Mouse (Mus musculus) testis, adult 2 months (tissue): Measurements from ENCODE around the gene Krtap16-1.

ENCODE experiments used
- CTCF ChIP-seq: fragments of 200-500 bp; IDR thresholded peaks from 2 replicates; pipeline ENCODE4 v1.5.1; 2012; ENCODE audit warnings: low read depth, mild to moderate bottlenecking, inconsistent platforms, low read length, moderate library complexity; ENCODE audit not compliant: control insufficient read depth, insufficient read depth, insufficient replicate concordance
- POLR2A ChIP-seq: fragments of 200-500 bp; IDR thresholded peaks from 2 replicates; pipeline ENCODE4 v1.6.1; 2012; ENCODE audit warnings: low read depth, mild to moderate bottlenecking, inconsistent platforms, low read length, moderate library complexity; ENCODE audit not compliant: control insufficient read depth

DNA sequence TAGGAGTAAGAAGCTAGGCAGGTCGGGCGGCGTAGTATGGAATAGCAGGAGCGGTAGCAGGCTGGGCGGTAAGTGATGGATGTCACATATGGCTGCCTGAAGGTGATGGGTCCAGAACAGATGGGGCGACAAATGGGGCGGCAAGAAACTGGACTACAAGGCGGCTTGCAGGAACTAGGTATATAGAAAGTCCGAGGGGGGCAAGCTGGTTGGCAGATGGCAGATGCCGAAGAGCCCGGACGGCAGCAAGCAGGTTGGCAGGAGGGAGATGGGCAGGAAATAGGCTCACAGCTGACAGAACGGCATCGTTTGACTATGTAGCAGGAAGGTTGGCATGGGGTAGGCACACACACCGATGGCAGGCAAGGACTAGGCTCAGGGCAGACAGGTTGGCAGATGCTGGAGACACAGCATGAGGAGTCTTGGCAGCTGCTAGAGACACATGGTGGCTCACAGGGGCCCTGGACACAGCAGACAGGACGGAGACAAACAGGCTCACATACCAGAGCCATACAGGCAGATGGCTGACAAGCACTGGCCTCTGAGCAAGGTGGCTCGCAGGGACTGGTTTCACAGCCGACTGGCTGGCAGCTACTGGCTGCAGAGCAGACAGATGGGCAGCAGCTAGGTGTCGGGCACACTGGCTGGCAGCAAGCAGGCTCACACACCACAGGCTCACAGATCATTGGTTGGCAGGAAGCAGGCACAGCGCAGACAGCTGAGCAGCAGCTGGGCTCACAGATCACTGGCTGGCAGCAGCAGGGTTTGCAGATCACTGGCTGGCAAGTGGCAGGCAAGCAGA, 905 bp downstream of the Krtap16-1 start:
- TF ChIP-seq POLR2A (no peak), CTCF (no peak)
